Mouse (Mus musculus) ES-E14 (cell line): ENCODE results near the gene Cysltr1.

Source experiments
- CHD2 ChIP-seq: IDR thresholded peaks from 2 replicates; pipeline ENCODE4 v1.6.1; 2014; ENCODE audit warnings: mild to moderate bottlenecking, low read depth, low read length, inconsistent platforms
- HCFC1 ChIP-seq: IDR thresholded peaks from 2 replicates; pipeline ENCODE4 v1.6.1; 2012; ENCODE audit warnings: low read length, inconsistent platforms, borderline replicate concordance; ENCODE audit not compliant: insufficient read depth
- MAFK ChIP-seq: IDR thresholded peaks from 2 replicates; pipeline ENCODE4 v1.6.1; 2014; ENCODE audit warnings: mild to moderate bottlenecking, low read depth, low read length, inconsistent platforms; ENCODE audit not compliant: insufficient read depth
- ZNF384 ChIP-seq: IDR thresholded peaks from 2 replicates; pipeline ENCODE4 v1.6.1; 2012; ENCODE audit warnings: low read depth, low read length, inconsistent platforms

GRCm38 (mm10) chrX:106623667-106624066 is 20.2 kb upstream of the Cysltr1 start:
- no peak for TF ChIP-seq ZNF384
- no peak for TF ChIP-seq CHD2
- TF ChIP-seq HCFC1: no peak
- no peak for TF ChIP-seq MAFK
